Mouse (Mus musculus): ENCODE measurements around the gene Kiz. TPM values are rescaled to one million over a fixed set of nuclear protein-coding genes. Genes with fewer than 3 reads are reported as not detected.

Kiz gene
- polyA plus RNA-seq, 1 experiment from 2014 or later = 33.8 TPM

DNA sequence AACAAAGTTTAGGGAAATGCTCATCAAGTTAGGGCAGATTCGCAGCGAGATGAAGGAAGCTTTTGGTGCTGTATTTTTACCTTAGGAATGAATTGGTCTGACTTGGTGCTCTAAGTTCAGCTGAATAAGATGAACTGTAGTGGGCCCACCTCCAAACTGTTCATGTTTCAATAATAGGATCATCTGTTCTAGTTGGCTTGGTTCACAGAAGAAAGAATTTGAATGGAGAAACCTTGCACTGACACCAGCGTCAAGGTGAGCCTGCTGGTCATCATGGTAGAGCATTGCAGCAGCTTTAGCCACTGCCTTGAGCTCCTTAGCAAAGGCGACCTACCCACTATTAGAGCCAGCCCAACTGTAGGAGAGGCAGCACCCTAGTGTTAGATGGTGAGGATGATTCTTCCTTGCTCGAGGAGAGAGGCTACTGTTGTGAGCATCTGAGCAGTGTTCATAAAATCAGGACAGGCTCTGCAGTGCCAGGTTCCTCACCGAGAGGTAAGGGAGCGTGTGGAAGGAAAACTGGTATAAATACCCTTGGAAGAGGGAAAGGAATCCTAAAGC is 18.3 kb downstream of the Kiz start:
- Histone ChIP-seq H3K4me3 (ENCODE audit: low read depth, low read length) (no peak overlapping the region), H3K27me3 (ENCODE audit: control insufficient read depth, insufficient read depth, low read length) (no peaks in the 10 kb centered on the region), H3K36me3 (ENCODE audit: control insufficient read depth, insufficient read depth, low read length) (no peaks in the 10 kb centered on the region), H3K4me2 (replicated peaks; ENCODE audit: low read depth, low read length) (no peak overlapping the region), H3K27ac (ENCODE audit: low read depth, low read length) (no peak overlapping the region), H3K4me1 (replicated peaks; ENCODE audit: control insufficient read depth, insufficient read depth, low read length) (no peaks in the 10 kb centered on the region), H3K9ac (ENCODE audit: low read depth, low read length) (no peak overlapping the region), H3K9me3 (ENCODE audit: control insufficient read depth, low read length) (no peaks in the 10 kb centered on the region)
- WGBS = 85% methylated on average over 7 of the region's 7 CpGs
- DNase-seq (ENCODE audit: low spot score) (no peak), ATAC-seq (ENCODE audit: low FRiP score) (no peak)

DNA sequence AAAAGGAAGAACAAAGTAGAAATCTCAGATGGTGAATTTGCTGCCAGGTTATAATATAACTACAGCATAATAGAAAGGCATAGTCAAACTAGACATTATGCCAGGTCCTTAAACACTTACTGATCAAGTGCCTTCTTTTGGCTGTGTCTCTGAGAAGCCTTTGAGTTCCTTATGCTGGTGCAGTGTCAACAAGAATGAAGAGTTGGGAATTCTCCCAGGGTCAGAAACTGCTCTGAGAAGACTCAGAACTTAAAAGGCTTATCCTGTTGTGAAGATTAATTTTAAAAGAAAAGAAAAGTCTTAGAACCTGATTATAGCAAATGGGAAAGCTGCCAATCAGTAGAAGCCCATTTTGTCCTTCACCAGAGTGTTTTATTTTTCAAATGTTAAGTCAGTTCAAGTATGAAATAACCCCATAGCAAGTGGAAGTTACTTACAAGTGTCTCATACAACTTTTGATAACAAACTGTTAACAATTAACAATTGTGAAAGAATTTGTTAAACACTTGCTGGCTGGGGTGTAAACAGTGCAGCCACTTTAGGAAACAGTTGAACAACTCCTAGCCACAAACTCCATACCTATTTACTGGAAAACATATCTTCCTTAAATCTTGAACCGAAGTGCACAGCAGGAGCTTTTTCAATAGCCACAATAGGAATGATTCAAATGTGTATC is 21.9 kb downstream of the Kiz start:
- DNase-seq (ENCODE audit: low spot score) (no peak), ATAC-seq (ENCODE audit: low FRiP score) (no peak)
- Histone ChIP-seq H3K36me3 (ENCODE audit: control insufficient read depth, insufficient read depth, low read length) (no peaks in the 10 kb centered on the region), H3K27ac (ENCODE audit: low read depth, low read length) (no peak overlapping the region), H3K4me1 (replicated peaks; ENCODE audit: control insufficient read depth, insufficient read depth, low read length) (no peaks in the 10 kb centered on the region), H3K9me3 (ENCODE audit: control insufficient read depth, low read length) (no peaks in the 10 kb centered on the region), H3K4me2 (replicated peaks; ENCODE audit: low read depth, low read length) (no peak overlapping the region), H3K9ac (ENCODE audit: low read depth, low read length) (no peak overlapping the region), H3K27me3 (ENCODE audit: control insufficient read depth, insufficient read depth, low read length) (no peaks in the 10 kb centered on the region), H3K4me3 (ENCODE audit: low read depth, low read length) (no peak overlapping the region)
- WGBS = 84% methylated on average over 1 of the region's 1 CpGs

DNA sequence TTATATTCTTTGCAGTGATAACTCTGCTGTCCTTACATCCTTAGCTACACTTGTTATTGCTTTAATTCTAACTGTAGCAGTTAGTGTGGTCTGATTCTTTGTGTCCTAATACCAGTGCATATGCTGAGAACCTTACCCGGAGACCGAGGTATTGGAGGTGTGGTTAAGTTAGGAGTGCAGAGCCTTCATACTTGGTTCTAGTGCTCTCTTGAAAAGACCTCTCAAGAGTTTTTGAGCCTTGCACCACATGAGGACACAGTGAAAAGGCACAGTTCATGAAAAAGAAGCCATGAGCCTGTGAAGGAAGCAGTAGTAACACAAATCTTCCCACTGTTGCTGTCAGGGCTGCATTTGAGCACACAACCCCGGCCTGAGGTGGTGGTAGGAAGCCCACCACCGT is 26.0 kb downstream of the Kiz start:
- H3K9ac ChIP-seq (ENCODE audit: low read depth, low read length) = no peak overlapping the region
- H3K27ac ChIP-seq (ENCODE audit: low read depth, low read length) = no peak overlapping the region
- no peak overlapping the region for H3K4me2 ChIP-seq (replicated peaks; ENCODE audit: low read depth, low read length)
- ATAC-seq (ENCODE audit: low FRiP score) (no peak), DNase-seq (ENCODE audit: low spot score) (no peak)
- H3K9me3 ChIP-seq (ENCODE audit: control insufficient read depth, low read length) = no peaks in the 10 kb centered on the region
- H3K36me3 ChIP-seq (ENCODE audit: control insufficient read depth, insufficient read depth, low read length) = no peaks in the 10 kb centered on the region
- 99% methylated on average over 4 of the region's 4 CpGs for WGBS
- no peaks in the 10 kb centered on the region for H3K4me1 ChIP-seq (replicated peaks; ENCODE audit: control insufficient read depth, insufficient read depth, low read length)
- no peak overlapping the region for H3K4me3 ChIP-seq (ENCODE audit: low read depth, low read length)
- H3K27me3 ChIP-seq (ENCODE audit: control insufficient read depth, insufficient read depth, low read length) = no peaks in the 10 kb centered on the region

DNA sequence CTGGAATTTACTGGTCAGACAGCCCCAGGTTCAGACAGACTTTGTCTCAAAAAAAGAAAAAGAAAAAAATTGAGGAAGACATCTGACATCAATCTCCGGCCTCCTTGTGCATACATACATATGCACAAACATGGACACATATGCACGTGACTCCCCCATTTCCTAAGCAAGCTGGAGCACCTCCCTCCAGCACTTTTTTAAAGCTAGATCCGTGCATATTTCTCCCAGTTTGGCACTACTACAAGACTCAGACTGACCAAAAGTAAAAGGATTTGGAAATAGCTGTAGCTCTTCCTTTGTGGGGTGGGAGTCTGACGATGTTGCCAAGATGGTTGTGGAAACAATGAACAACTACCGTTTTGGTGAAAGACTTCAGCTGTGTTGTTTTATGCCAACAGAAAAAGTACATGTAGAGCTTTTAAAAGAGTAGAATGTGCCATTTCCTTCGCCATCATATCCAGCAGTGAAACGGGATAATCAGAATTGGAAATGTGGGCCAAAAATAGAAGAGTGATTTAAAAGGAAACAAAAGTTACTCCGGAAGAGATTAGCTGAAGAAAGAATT is 28.7 kb downstream of the Kiz start:
- H3K36me3 ChIP-seq (ENCODE audit: control insufficient read depth, insufficient read depth, low read length) = no peaks in the 10 kb centered on the region
- no peak for DNase-seq (ENCODE audit: low spot score)
- H3K4me2 ChIP-seq (replicated peaks; ENCODE audit: low read depth, low read length) = no peak overlapping the region
- WGBS = 76% methylated on average over 8 of the region's 8 CpGs
- no peaks in the 10 kb centered on the region for H3K4me1 ChIP-seq (replicated peaks; ENCODE audit: control insufficient read depth, insufficient read depth, low read length)
- H3K9ac ChIP-seq (ENCODE audit: low read depth, low read length) = no peak overlapping the region
- no peaks in the 10 kb centered on the region for H3K27me3 ChIP-seq (ENCODE audit: control insufficient read depth, insufficient read depth, low read length)
- no peaks in the 10 kb centered on the region for H3K9me3 ChIP-seq (ENCODE audit: control insufficient read depth, low read length)
- no peak for ATAC-seq (ENCODE audit: low FRiP score)
- H3K4me3 ChIP-seq (ENCODE audit: low read depth, low read length) = no peak overlapping the region
- no peak overlapping the region for H3K27ac ChIP-seq (ENCODE audit: low read depth, low read length)

DNA sequence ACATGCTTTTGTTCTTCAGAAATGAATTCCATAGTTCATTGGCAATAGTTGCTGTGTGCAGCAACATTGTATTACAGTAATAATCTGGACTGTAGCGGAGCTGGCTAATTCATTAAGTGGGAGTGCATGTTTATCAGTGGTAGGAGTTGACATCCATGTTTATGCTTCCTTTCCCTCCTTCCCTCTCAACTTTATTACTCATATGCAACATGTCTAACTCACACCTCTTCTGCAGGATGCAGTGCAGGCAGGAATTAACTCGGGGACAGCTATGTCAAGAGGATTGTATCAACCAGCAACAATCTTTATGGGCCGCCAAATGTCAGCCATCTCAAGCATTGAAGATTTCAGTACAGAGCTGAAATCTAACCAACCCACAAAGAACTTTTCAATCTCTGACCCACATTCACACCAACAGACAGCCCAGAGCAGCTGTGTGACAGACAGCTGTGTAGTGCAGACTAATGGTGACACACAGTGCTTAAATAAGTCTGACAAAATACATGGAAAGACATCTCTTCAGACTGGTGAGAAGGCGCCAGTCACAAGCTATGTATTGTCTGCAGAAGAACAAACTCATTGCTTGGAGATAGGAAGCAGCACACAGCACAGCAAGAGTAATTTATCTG is 33.2 kb downstream of the Kiz start:
- Histone ChIP-seq H3K36me3 (ENCODE audit: control insufficient read depth, insufficient read depth, low read length) (no peaks in the 10 kb centered on the region), H3K9ac (ENCODE audit: low read depth, low read length) (no peak overlapping the region), H3K4me2 (replicated peaks; ENCODE audit: low read depth, low read length) (no peak overlapping the region), H3K4me3 (ENCODE audit: low read depth, low read length) (no peak overlapping the region), H3K27me3 (ENCODE audit: control insufficient read depth, insufficient read depth, low read length) (no peaks in the 10 kb centered on the region), H3K27ac (ENCODE audit: low read depth, low read length) (no peak overlapping the region), H3K9me3 (ENCODE audit: control insufficient read depth, low read length) (no peaks in the 10 kb centered on the region), H3K4me1 (replicated peaks; ENCODE audit: control insufficient read depth, insufficient read depth, low read length) (no peaks in the 10 kb centered on the region)
- 89% methylated on average over 4 of the region's 4 CpGs for WGBS
- ATAC-seq (ENCODE audit: low FRiP score) (no peak), DNase-seq (ENCODE audit: low spot score) (no peak)

DNA sequence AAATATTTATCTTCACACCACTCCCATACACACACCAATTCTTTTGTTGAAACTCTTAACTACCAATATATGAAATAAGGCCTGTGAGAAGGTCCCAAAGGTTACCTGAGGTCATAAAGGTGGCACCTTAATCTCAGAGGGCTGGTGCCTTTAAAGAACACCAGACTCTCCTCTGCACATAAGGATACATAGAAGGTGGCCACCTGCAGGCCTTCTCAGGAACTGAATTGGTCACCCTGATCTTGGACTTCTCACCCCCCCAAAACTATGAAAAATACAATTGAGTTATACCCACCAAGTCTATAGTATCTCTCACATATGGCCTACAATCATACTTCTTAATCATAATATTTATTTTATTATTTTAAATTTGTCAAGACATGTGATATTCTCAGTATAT is 43.3 kb downstream of the Kiz start:
- DNase-seq (ENCODE audit: low spot score) = no peak
- no peak overlapping the region for H3K4me3 ChIP-seq (ENCODE audit: low read depth, low read length)
- no peaks in the 10 kb centered on the region for H3K36me3 ChIP-seq (ENCODE audit: control insufficient read depth, insufficient read depth, low read length)
- no peak overlapping the region for H3K27ac ChIP-seq (ENCODE audit: low read depth, low read length)
- no peak overlapping the region for H3K4me2 ChIP-seq (replicated peaks; ENCODE audit: low read depth, low read length)
- no peaks in the 10 kb centered on the region for H3K27me3 ChIP-seq (ENCODE audit: control insufficient read depth, insufficient read depth, low read length)
- H3K4me1 ChIP-seq (replicated peaks; ENCODE audit: control insufficient read depth, insufficient read depth, low read length) = no peaks in the 10 kb centered on the region
- no peak for ATAC-seq (ENCODE audit: low FRiP score)
- no peaks in the 10 kb centered on the region for H3K9me3 ChIP-seq (ENCODE audit: control insufficient read depth, low read length)
- no peak overlapping the region for H3K9ac ChIP-seq (ENCODE audit: low read depth, low read length)

DNA sequence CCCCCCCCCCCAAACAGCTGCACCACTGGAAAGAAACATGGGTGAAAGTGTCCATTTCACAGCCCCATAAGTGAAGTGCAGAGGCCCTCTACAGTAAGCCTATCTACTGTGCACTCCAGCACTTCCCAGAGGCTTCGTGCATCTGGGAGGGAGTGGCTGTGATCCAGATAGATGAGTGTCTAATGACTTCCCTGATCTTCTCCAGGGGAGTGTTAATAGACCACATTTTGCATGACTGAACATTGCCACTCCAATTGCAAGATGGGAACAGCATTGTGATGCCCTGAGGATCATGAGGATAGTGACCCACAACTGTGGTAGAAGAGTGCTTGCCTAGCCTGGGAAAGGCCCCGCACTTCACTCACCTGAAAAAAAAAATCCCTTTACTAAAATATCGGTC is 60.4 kb downstream of the Kiz start:
- no peak overlapping the region for H3K4me2 ChIP-seq (replicated peaks; ENCODE audit: low read depth, low read length)
- no peaks in the 10 kb centered on the region for H3K36me3 ChIP-seq (ENCODE audit: control insufficient read depth, insufficient read depth, low read length)
- 84% methylated on average over 3 of the region's 3 CpGs for WGBS
- DNase-seq (ENCODE audit: low spot score) = no peak
- no peaks in the 10 kb centered on the region for H3K27me3 ChIP-seq (ENCODE audit: control insufficient read depth, insufficient read depth, low read length)
- peaks cover 5% of the 10 kb centered on the region; the same call in 1 of the 2 replicates for H3K4me1 ChIP-seq (replicated peaks; ENCODE audit: control insufficient read depth, insufficient read depth, low read length)
- ATAC-seq (ENCODE audit: low FRiP score) = no peak
- no peak overlapping the region for H3K4me3 ChIP-seq (ENCODE audit: low read depth, low read length)
- no peak overlapping the region for H3K27ac ChIP-seq (ENCODE audit: low read depth, low read length)
- H3K9ac ChIP-seq (ENCODE audit: low read depth, low read length) = no peak overlapping the region
- no peaks in the 10 kb centered on the region for H3K9me3 ChIP-seq (ENCODE audit: control insufficient read depth, low read length)

DNA sequence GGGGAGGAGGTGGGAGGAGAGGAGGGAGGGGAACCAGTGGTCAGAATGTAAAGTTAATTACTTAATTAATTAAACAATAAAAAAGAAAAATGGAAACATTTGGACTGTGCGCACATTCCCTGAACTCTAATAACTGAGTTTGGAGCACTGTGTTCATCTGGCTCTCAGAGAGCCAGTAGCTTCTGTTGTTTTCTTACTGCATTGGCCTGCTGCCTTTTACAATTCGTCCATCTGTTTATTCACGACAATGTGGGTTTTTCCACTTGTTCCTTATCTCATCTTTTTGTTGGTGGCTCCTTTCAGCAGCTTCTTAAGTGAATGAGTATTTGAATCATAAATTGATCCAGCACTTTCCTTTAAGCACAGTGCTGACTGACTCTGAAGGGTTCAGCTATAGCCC is 62.1 kb downstream of the Kiz start:
- Histone ChIP-seq H3K36me3 (ENCODE audit: control insufficient read depth, insufficient read depth, low read length) (no peaks in the 10 kb centered on the region), H3K4me2 (replicated peaks; ENCODE audit: low read depth, low read length) (no peak overlapping the region), H3K4me1 (replicated peaks; ENCODE audit: control insufficient read depth, insufficient read depth, low read length) (peaks cover 6% of the 10 kb centered on the region; the same call in 1 of the 2 replicates), H3K27ac (ENCODE audit: low read depth, low read length) (no peak overlapping the region), H3K9ac (ENCODE audit: low read depth, low read length) (no peak overlapping the region), H3K27me3 (ENCODE audit: control insufficient read depth, insufficient read depth, low read length) (no peaks in the 10 kb centered on the region), H3K9me3 (ENCODE audit: control insufficient read depth, low read length) (no peaks in the 10 kb centered on the region), H3K4me3 (ENCODE audit: low read depth, low read length) (no peak overlapping the region)
- ATAC-seq (ENCODE audit: low FRiP score) (no peak), DNase-seq (ENCODE audit: low spot score) (no peak)
- WGBS = 83% methylated on average over 3 of the region's 3 CpGs

Measured in hindbrain, embryonic 11.5 days (tissue).